Mouse (Mus musculus) thymus, postnatal 0 days (tissue): Measurements from ENCODE around the gene Nudt8. TPM values are rescaled to one million over a fixed set of nuclear protein-coding genes. Genes with fewer than 3 reads are reported as not detected.

Source experiments
- DNase-seq: peaks from one replicate; pipeline ENCODE4 v3.0.0-alpha.2; 2015; ENCODE audit warnings: low spot score
- polyA plus RNA-seq: library from polyadenylated mRNA; unstranded; fragments of >200 nt; fragmentation: Nextera tagmentation; extraction: Ambion mirVana; gene quantifications from 2 replicates; pipeline ENCODE4 v1.2.1, GENCODE M21; 2015

Nudt8 gene
- polyA plus RNA-seq, 1 experiment from 2014 or later: 40.4 TPM

GRCm38 (mm10) chr19:3986334-3986733 is 14.0 kb upstream of the Nudt8 start, which contains the start of gene Acy3:
Gene Acy3 (plus strand): TSS chr19:3986570.
- DNase-seq: no peak

GRCm38 (mm10) chr19:3988066-3988465 is 12.3 kb upstream of the Nudt8 start:
- no peak for DNase-seq

DNA sequence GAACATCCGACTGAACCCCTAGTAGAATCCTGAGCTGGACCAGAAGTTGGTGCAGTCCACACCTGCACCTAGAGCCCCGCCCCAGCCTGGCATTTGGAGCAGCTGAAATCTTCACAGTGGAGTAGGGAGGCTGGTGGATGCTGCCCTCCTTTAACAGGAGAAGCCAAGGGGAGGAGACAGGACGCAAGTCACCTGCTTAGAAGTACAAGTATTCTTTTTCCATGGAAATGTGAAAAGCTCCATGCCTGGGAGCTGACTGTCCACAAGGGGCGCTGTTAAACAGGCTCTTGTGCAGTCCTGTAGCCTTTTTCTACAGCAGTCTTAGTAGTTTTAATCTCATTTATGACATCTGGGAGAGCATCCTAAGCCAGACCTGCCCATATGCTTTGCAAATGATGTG is 11.6 kb upstream of the Nudt8 start:
- DNase-seq: no peak

DNA sequence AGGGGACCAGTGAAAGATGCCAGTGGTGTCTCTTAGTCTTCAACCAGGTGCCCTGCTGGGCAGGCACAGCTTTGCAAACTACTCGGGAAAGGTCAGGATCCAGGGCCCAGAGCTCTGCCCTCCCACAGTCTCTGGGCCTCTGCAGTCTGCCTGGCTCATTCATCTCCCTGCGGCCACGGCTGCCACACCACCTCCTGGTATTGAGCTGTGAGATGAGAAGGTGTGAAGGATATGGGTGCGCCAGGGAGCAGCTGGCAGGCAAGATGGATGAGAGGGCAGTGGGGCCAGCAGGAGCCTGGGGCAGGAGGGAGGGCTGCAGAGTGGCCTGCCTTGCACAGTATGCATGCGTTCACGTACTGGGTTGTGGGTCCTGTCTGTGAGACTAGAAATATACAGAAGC is 9.6 kb upstream of the Nudt8 start:
- no peak for DNase-seq

GRCm38 (mm10) chr19:3991562-3991961 is 8.8 kb upstream of the Nudt8 start:
- DNase-seq: no peak

DNA sequence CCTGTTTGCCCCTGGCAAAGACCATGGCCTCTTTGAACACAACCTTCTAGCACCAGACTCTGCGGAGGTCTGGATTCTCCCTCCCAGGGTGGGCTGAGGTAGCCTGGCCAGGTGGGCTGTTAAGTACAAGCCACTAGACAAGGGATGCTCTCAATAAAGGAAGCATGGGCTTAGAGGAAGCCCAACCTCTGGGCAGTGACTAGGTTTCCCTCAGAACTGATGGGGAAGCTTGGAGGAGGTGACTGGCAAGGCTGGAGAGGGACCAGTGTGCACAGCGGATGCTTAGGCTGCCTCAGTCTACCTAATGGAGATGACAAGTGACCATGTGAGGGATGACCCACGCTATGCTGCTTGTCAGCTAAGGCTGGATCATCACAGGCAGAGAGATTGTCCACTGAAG is 8.4 kb upstream of the Nudt8 start:
- no peak for DNase-seq

DNA sequence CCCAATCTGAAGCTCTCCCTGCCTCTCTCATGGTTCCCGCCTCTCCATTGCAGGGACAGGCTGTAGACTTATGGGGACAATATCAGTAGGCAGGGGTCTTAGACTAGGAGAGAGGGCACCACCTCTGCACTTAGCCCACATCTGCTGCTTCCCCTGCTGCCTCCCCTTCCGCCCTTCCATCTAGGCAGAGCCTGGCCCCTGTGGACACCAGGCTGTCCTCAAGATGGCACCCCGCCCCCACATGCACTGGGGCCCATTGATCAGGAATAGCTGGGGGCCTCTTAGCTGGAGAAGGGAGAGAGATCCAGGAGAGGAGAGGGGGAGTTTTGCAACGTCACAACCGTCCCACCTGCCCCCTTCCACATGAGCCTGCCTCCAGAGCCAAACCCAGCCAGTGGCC is 8.0 kb upstream of the Nudt8 start, which contains the start of gene Tbx10:
Tbx10 (plus strand) TSS at position 337 of the 400 bp plus-strand sequence.
- DNase-seq: no peak

- DNase-seq: no peak
Observed at GRCm38 (mm10) chr19:3994932-3995331, 5.4 kb upstream of the Nudt8 start.

GRCm38 (mm10) chr19:3995505-3995904 is 4.9 kb upstream of the Nudt8 start:
- DNase-seq: no peak

DNA sequence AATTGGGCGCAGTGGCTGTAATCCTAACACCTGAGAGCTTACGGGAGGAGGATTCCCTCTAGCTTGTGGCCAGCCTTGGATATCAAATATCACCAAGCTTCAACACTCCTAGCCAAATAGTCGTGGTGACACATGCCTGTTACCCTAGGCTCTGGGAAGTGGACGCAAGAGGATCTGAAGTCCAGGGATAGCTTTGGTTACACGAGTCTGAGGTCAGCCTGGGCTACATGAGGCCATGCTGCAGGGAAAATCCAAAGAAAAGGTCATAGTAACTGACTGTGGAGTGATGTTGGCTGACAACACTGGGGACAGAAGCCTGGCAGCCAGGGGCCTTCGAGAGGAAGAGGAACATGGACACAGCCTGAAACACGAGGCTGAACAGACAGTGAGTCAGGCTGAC is 4.3 kb upstream of the Nudt8 start:
- DNase-seq: no peak

GRCm38 (mm10) chr19:3996747-3997146 is 3.6 kb upstream of the Nudt8 start:
- no peak for DNase-seq

DNA sequence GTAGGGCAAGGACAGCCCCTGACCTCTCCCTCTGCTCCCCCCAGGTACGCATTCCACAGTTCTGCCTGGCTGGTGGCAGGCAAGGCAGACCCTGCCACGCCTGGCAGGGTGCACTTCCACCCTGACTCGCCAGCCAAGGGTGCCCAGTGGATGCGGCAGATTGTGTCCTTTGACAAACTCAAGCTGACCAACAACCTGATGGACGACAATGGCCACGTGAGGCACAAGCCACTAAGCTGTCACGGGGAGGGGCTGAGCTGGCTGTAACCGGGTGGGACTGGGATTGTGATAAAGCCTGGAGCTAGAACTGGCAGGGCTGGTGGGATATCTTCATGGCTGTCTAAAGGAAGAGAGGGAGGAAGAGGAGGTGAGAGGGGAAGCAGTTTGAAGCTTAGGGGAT is 3.1 kb upstream of the Nudt8 start:
- DNase-seq: no peak

GRCm38 (mm10) chr19:3998335-3998734 is 2.0 kb upstream of the Nudt8 start:
- no peak for DNase-seq

- DNase-seq: no peak
Observed at GRCm38 (mm10) chr19:3999121-3999730, 1.2 kb upstream of the Nudt8 start.

DNA sequence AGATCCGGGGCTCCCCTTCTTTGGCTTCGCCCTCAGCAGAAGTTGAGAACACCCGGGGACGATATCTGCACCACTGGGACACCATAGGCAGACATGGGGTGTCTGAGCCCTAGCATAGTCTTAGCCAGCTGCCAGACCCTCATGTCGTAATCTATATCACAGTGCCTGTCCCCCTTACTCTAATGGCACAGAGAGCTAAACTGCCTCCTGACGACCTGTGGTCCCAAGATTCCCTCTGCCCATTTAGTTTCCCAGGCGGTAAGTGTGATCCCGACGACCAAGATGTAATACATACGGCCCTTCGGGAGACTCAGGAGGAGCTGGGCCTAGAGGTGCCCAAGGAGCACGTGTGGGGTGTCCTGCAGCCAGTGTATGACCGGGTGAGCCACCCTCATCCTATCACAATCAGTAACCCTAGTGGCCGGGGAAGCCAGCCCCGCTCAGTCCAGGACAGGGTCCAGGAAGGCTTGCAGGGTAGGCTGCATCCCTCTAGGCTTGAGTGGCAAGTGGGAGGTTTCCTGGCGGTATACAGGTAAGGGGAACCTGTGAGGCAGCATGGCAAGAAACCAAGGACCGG is 657 bp downstream of the Nudt8 start:
- DNase-seq: no peak

GRCm38 (mm10) chr19:4001752-4002151 is 1.4 kb downstream of the Nudt8 start:
- no peak for DNase-seq

DNA sequence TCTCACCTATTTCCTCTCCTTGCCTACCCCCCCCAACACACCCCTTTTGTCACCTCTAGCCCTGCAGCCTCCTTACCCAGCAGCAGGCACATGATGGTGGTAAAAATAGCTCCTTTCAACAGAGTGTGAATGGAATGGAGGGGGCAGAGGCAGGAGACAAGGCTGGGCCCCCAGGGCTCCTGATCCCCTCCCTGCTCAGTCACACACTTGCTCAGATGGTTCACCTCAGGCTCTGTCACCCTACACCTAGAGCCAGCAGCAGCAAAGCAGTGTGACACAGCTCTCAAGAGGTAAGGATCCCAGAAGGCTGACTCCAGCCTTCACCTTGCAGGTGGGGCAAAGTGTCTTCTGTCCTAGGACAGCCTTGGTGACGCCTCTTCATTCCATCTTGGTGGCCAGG is 2.7 kb downstream of the Nudt8 start, which contains the start of gene Doc2g:
Doc2g (plus strand) TSS at position 202 of the 400 bp plus-strand sequence.
- no peak for DNase-seq

DNA sequence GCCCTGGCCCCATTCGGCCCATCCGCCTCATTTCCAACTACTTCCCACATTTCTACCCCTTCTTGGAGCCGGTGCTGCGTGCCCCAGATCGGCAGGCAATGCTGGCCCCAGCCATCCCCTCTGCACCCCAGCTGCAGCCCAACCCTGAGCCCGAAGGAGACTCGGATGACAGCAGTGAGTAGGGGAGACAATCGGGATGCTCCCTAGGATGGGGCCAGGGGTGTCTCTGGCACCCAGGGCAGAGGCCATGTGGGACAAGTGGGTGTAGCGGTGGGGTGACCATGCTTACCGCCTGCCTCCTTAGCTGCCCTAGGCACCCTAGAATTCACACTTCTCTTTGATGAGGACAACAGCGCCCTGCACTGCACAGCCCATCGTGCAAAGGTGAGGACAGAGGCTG is 3.3 kb downstream of the Nudt8 start:
- DNase-seq: no peak

DNA sequence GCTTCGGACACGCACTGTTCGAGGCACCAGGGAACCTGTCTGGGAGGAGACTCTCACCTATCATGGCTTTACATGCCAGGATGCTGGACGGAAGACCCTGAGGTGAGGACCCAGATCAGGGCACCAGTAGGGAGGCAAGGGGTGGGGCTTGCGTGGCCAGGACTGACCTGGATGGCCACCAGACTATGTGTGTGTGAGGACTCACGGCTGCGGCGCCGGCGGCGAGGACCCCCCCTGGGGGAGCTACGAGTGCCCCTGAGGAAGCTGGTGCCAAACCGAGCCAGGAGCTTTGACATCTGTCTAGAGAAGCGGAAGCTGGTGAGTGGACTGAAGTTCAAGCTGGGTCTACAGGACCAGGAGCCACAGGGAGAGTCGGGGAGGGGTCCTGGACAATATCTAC is 4.0 kb downstream of the Nudt8 start:
- no peak for DNase-seq

GRCm38 (mm10) chr19:4005091-4005490 is 4.7 kb downstream of the Nudt8 start:
- no peak for DNase-seq

DNA sequence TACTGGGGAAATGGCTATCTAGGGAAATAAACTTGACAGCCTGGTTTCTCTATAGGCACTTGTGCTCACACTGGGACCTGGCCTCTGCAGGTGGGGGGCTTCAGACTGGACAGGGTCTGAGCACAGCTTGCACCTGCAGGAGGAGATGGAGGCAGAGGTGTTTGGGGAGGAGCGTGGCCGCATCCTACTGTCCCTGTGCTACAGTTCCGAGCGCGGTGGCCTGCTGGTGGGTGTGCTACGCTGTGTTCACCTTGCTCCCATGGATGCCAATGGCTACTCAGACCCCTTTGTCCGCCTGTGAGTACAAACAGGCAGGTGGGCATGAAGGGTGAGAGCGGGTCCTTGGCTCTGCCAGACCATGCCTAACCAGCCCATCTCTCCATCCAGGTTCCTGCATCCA is 5.6 kb downstream of the Nudt8 start:
- DNase-seq: no peak

GRCm38 (mm10) chr19:4011086-4011485 is 10.7 kb downstream of the Nudt8 start:
- no peak for DNase-seq

DNA sequence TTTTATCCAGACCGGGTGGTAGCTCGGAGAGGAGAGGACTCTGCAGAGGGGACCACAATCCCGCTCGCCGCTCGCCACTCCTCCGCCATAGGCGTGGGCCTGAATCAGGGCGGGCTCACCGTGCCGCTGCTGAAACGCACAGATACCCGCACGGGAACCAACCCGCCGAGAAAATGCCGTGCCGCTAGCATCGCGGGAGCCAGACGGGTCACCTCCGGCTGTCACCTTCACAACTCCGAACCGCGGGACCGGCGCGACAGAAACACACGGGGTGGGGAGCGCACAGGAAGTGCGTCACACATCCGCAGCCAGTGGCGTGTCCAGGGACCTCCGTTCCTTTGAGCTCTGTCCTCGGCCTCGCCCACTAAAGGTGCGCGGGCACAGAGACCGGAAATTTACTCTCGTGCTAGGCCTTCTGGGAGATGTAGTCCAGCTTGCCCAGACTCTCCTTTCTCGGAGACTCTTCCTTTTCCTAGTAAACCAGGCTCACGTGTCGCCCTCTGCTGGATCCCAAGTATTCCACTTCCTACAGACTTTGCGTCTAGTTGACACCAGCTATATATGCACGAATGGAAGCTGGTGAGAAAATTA is 12.1 kb downstream of the Nudt8 start, which contains the start of gene Ndufv1:
Ndufv1 (minus strand) TSS at position 375 of the 591 bp plus-strand sequence.
- peak; percentile 99 for DNase-seq
